Mouse (Mus musculus) forebrain, embryonic 10.5 days (tissue): ENCODE measurements around the gene Rab32. TPM values are rescaled to one million over a fixed set of nuclear protein-coding genes. Genes with fewer than 3 reads are reported as not detected.
"Not testable (repeated sequence)": the region's sequence is repeated elsewhere in the genome, so short reads cannot be mapped to it uniquely, and the experiment has no call there.

ENCODE experiments used
- DNase-seq: peaks from one replicate; pipeline ENCODE4 v3.0.0-alpha.2; 2017; ENCODE audit warnings: low spot score; ENCODE audit errors: extremely low spot score
- H3K27ac ChIP-seq: fragments of 300-500 bp; sonication (generic); 2 replicates; pipeline ENCODE4 v1.5.1; 2016; ENCODE audit warnings: mild to moderate bottlenecking
- H3K27me3 ChIP-seq: fragments of 300-500 bp; sonication (generic); 2 replicates; pipeline ENCODE4 v1.6.1; 2016; ENCODE audit warnings: mild to moderate bottlenecking; ENCODE audit not compliant: poor library complexity, severe bottlenecking
- H3K36me3 ChIP-seq: fragments of 300-500 bp; sonication (generic); replicated peaks from 2 replicates; pipeline ENCODE4 v1.6.1; 2016; ENCODE audit warnings: mild to moderate bottlenecking, moderate library complexity
- H3K4me1 ChIP-seq: fragments of 300-500 bp; sonication (generic); 2 replicates; pipeline ENCODE4 v1.6.1; 2016
- H3K4me3 ChIP-seq: fragments of 300-500 bp; sonication (generic); 2 replicates; pipeline ENCODE4 v1.5.1; 2016; ENCODE audit warnings: mild to moderate bottlenecking, moderate library complexity
- H3K9me3 ChIP-seq: fragments of 300-500 bp; sonication (generic); 2 replicates; pipeline ENCODE4 v1.6.1; 2016; ENCODE audit warnings: mild to moderate bottlenecking, moderate library complexity
- WGBS: fragments of 180-500 bp; shearing (Covaris S2); methylation state at CpG from one replicate; pipeline ENCODE4 v1.1.7; 2016; 5-methylcytosine and 5-hydroxymethylcytosine counted together
- polyA plus RNA-seq: library from polyadenylated mRNA; unstranded; fragments of >200 nt; fragmentation: Nextera tagmentation; extraction: Ambion mirVana; gene quantifications from 2 replicates; pipeline ENCODE4 v1.2.1, GENCODE M21; 2016

Gene Rab32
- 7.1 and 9.8 TPM in 2 replicates for polyA plus RNA-seq

GRCm38 (mm10) chr10:10557570-10558336, at the start of gene Rab32:
Gene Rab32 (minus strand): TSS chr10:10558265.
- Histone ChIP-seq H3K27me3 (peaks cover 10% of the 10 kb centered on the region), H3K27ac (peak within 1 kb of the TSS; percentile 77), H3K36me3 (no peaks in the 10 kb centered on the region), H3K9me3 (no peaks in the 10 kb centered on the region), H3K4me1 (peaks cover 6% of the 10 kb centered on the region; the same call in 1 of the 2 replicates), H3K4me3 (peak within 1 kb of the TSS; percentile 63)
- under 1% methylated on average over 51 of the region's 51 CpGs for WGBS
- peak; percentile 91 for DNase-seq

- H3K4me3 ChIP-seq = no peak overlapping the region
- no peaks in the 10 kb centered on the region for H3K9me3 ChIP-seq
- no peak for DNase-seq
- 89% methylated on average over 3 of the region's 3 CpGs for WGBS
- no peaks in the 10 kb centered on the region for H3K27me3 ChIP-seq
- no peak overlapping the region for H3K27ac ChIP-seq
- H3K36me3 ChIP-seq = no peaks in the 10 kb centered on the region
- no peaks in the 10 kb centered on the region for H3K4me1 ChIP-seq
These were observed 42.7 kb upstream of the Rab32 start for GRCm38 (mm10) chr10:10600771-10601170.

- not testable (repeated sequence) for DNase-seq
These were observed 39.4 kb upstream of the Rab32 start for GRCm38 (mm10) chr10:10597495-10597894.

GRCm38 (mm10) chr10:10580811-10581210, 22.7 kb upstream of the Rab32 start:
- Histone ChIP-seq H3K36me3 (no peaks in the 10 kb centered on the region), H3K4me3 (no peak overlapping the region), H3K4me1 (no peaks in the 10 kb centered on the region), H3K9me3 (0 out of 2 replicates have a peak, but pooled peaks cover 3% of the 10 kb centered on the region), H3K27ac (no peak overlapping the region), H3K27me3 (no peaks in the 10 kb centered on the region)
- DNase-seq = no peak
- 87% methylated on average over 3 of the region's 3 CpGs for WGBS

More at GRCm38 (mm10) chr10:10597495-10597894, 39.4 kb upstream of the Rab32 start:
- not testable (repeated sequence) for H3K9me3 ChIP-seq, H3K36me3 ChIP-seq, H3K4me3 ChIP-seq, H3K4me1 ChIP-seq, H3K27me3 ChIP-seq, H3K27ac ChIP-seq
- 95% methylated on average over 2 of the region's 2 CpGs for WGBS

GRCm38 (mm10) chr10:10579821-10580220, 21.8 kb upstream of the Rab32 start:
- Histone ChIP-seq H3K27me3 (no peaks in the 10 kb centered on the region), H3K27ac (no peak overlapping the region), H3K4me1 (no peaks in the 10 kb centered on the region), H3K9me3 (0 out of 2 replicates have a peak, but pooled peaks cover 3% of the 10 kb centered on the region), H3K36me3 (no peaks in the 10 kb centered on the region), H3K4me3 (no peak overlapping the region)
- no peak for DNase-seq
- WGBS = 88% methylated on average over 1 of the region's 1 CpGs

- no peak for DNase-seq
- no peak overlapping the region for H3K27ac ChIP-seq
- H3K9me3 ChIP-seq = no peaks in the 10 kb centered on the region
- peaks cover 10% of the 10 kb centered on the region for H3K27me3 ChIP-seq
- no peaks in the 10 kb centered on the region for H3K36me3 ChIP-seq
- H3K4me3 ChIP-seq = peak overlapping the region; percentile 63
- 42% methylated on average over 5 of the region's 5 CpGs for WGBS
- peaks cover 6% of the 10 kb centered on the region; the same call in 1 of the 2 replicates for H3K4me1 ChIP-seq
These were observed 259 bp upstream of the Rab32 start for GRCm38 (mm10) chr10:10558337-10558711.

- DNase-seq = peak; percentile 22
- 12% methylated on average over 8 of the region's 8 CpGs for WGBS
- Histone ChIP-seq H3K27me3 (peaks cover 10% of the 10 kb centered on the region), H3K4me1 (peaks cover 6% of the 10 kb centered on the region; the same call in 1 of the 2 replicates), H3K27ac (peak overlapping the region; percentile 77; the same call in 1 of the 2 replicates), H3K4me3 (peak overlapping the region; percentile 63), H3K36me3 (no peaks in the 10 kb centered on the region), H3K9me3 (no peaks in the 10 kb centered on the region)
These were observed 980 bp downstream of the Rab32 start for GRCm38 (mm10) chr10:10557085-10557484.

- no peak for DNase-seq
- no peaks in the 10 kb centered on the region for H3K9me3 ChIP-seq
- H3K36me3 ChIP-seq = no peaks in the 10 kb centered on the region
- H3K4me1 ChIP-seq = peaks cover 6% of the 10 kb centered on the region; the same call in 1 of the 2 replicates
- no peak overlapping the region for H3K4me3 ChIP-seq
- H3K27me3 ChIP-seq = peaks cover 10% of the 10 kb centered on the region
- no peak overlapping the region for H3K27ac ChIP-seq
- 90% methylated on average over 3 of the region's 3 CpGs for WGBS
These were observed 2.4 kb downstream of the Rab32 start for GRCm38 (mm10) chr10:10555676-10556075.

GRCm38 (mm10) chr10:10555221-10555620, 2.8 kb downstream of the Rab32 start:
- no peaks in the 10 kb centered on the region for H3K36me3 ChIP-seq
- H3K27ac ChIP-seq = no peak overlapping the region
- H3K9me3 ChIP-seq = no peaks in the 10 kb centered on the region
- no peak for DNase-seq
- 91% methylated on average over 5 of the region's 5 CpGs for WGBS
- H3K4me1 ChIP-seq = peaks cover 6% of the 10 kb centered on the region; the same call in 1 of the 2 replicates
- H3K4me3 ChIP-seq = no peak overlapping the region
- peaks cover 10% of the 10 kb centered on the region for H3K27me3 ChIP-seq

GRCm38 (mm10) chr10:10550134-10550533, 7.9 kb downstream of the Rab32 start:
- WGBS = 91% methylated on average over 1 of the region's 1 CpGs
- H3K4me3 ChIP-seq = no peak overlapping the region
- no peak for DNase-seq
- no peaks in the 10 kb centered on the region for H3K36me3 ChIP-seq
- H3K27ac ChIP-seq = no peak overlapping the region
- no peaks in the 10 kb centered on the region for H3K4me1 ChIP-seq
- H3K9me3 ChIP-seq = no peaks in the 10 kb centered on the region
- no peaks in the 10 kb centered on the region for H3K27me3 ChIP-seq

GRCm38 (mm10) chr10:10546623-10547022, 11.4 kb downstream of the Rab32 start:
- H3K36me3 ChIP-seq = no peaks in the 10 kb centered on the region
- WGBS = 84% methylated on average over 5 of the region's 5 CpGs
- H3K27me3 ChIP-seq = no peaks in the 10 kb centered on the region
- H3K9me3 ChIP-seq = no peaks in the 10 kb centered on the region
- no peak overlapping the region for H3K27ac ChIP-seq
- DNase-seq = no peak
- H3K4me3 ChIP-seq = no peak overlapping the region
- no peaks in the 10 kb centered on the region for H3K4me1 ChIP-seq

GRCm38 (mm10) chr10:10544955-10545354, 13.1 kb downstream of the Rab32 start:
- Histone ChIP-seq H3K4me3 (no peak overlapping the region), H3K36me3 (no peaks in the 10 kb centered on the region), H3K27me3 (no peaks in the 10 kb centered on the region), H3K27ac (no peak overlapping the region), H3K4me1 (no peaks in the 10 kb centered on the region), H3K9me3 (no peaks in the 10 kb centered on the region)
- DNase-seq = no peak
- 98% methylated on average over 3 of the region's 3 CpGs for WGBS
